Mouse (Mus musculus) hindbrain, embryonic 15.5 days (tissue): ENCODE measurements around the gene Igsf3. TPM values are rescaled to one million over a fixed set of nuclear protein-coding genes. Genes with fewer than 3 reads are reported as not detected.
"Not testable (repeated sequence)": the region's sequence is repeated elsewhere in the genome, so short reads cannot be mapped to it uniquely, and the experiment has no call there.

ENCODE experiments used
- ATAC-seq: fragments of 200-750 bp; cut with Nextera tagmentation; 2 replicates; pipeline ENCODE4 v1.8.0; 2017; ENCODE audit warnings: low read depth, moderate number of reproducible peaks, moderate TSS enrichment; ENCODE audit not compliant: low FRiP score
- H3K27ac ChIP-seq: fragments of 300-500 bp; sonication (generic); replicated peaks from 2 replicates; pipeline ENCODE4 v1.5.1; 2015; ENCODE audit warnings: mild to moderate bottlenecking, inconsistent platforms
- H3K27me3 ChIP-seq: fragments of 300-500 bp; sonication (generic); 2 replicates; pipeline ENCODE4 v1.6.1; 2015; ENCODE audit warnings: control low read depth, inconsistent platforms
- H3K36me3 ChIP-seq: fragments of 300-500 bp; sonication (generic); 2 replicates; pipeline ENCODE4 v1.6.1; 2015; ENCODE audit warnings: control low read depth, inconsistent platforms
- H3K4me1 ChIP-seq: fragments of 300-500 bp; sonication (generic); replicated peaks from 2 replicates; pipeline ENCODE4 v1.6.1; 2015; ENCODE audit warnings: control low read depth, inconsistent platforms
- H3K4me2 ChIP-seq: fragments of 300-500 bp; sonication (generic); 2 replicates; pipeline ENCODE4 v1.6.1; 2015; ENCODE audit warnings: moderate library complexity, mild to moderate bottlenecking, inconsistent platforms
- H3K4me3 ChIP-seq: fragments of 300-500 bp; sonication (generic); 2 replicates; pipeline ENCODE4 v1.5.1; 2015; ENCODE audit warnings: mild to moderate bottlenecking, inconsistent platforms
- H3K9ac ChIP-seq: fragments of 300-500 bp; sonication (generic); 2 replicates; pipeline ENCODE4 v1.6.1; 2015; ENCODE audit warnings: inconsistent platforms
- H3K9me3 ChIP-seq: fragments of 300-500 bp; sonication (generic); 2 replicates; pipeline ENCODE4 v1.6.1; 2016; ENCODE audit warnings: control low read depth, inconsistent platforms
- WGBS: fragments of 180-500 bp; shearing (Covaris S2); methylation state at CpG from one replicate; pipeline ENCODE4 v1.1.7; 2015; 5-methylcytosine and 5-hydroxymethylcytosine counted together
- polyA plus RNA-seq: library from polyadenylated mRNA; unstranded; fragments of >200 nt; fragmentation: Nextera tagmentation; extraction: Ambion mirVana; gene quantifications from 2 replicates; pipeline ENCODE4 v1.2.1, GENCODE M21; 2015

Gene Igsf3
- polyA plus RNA-seq, 1 experiment from 2014 or later: 90.6 TPM

GRCm38 (mm10) chr3:101410202-101410601 lies 33.3 kb downstream of the Igsf3 start:
- H3K9me3 ChIP-seq: no peaks in the 10 kb centered on the region
- H3K4me3 ChIP-seq: no peak overlapping the region
- 19% methylated on average over 2 of the region's 2 CpGs for WGBS
- no peak overlapping the region for H3K9ac ChIP-seq
- H3K27me3 ChIP-seq: no peaks in the 10 kb centered on the region
- H3K27ac ChIP-seq: peak overlapping the region; percentile 41; the same call in 1 of the 2 replicates
- no peak for ATAC-seq
- H3K4me1 ChIP-seq: peaks cover 46% of the 10 kb centered on the region
- H3K4me2 ChIP-seq: no peak overlapping the region
- no peaks in the 10 kb centered on the region for H3K36me3 ChIP-seq

GRCm38 (mm10) chr3:101410745-101411144 lies 33.9 kb downstream of the Igsf3 start:
- Histone ChIP-seq H3K27me3 (no peaks in the 10 kb centered on the region), H3K9ac (no peak overlapping the region), H3K4me1 (peaks cover 43% of the 10 kb centered on the region), H3K4me2 (no peak overlapping the region), H3K27ac (no peak overlapping the region), H3K4me3 (no peak overlapping the region), H3K36me3 (no peaks in the 10 kb centered on the region), H3K9me3 (no peaks in the 10 kb centered on the region)
- 48% methylated on average over 3 of the region's 3 CpGs for WGBS
- ATAC-seq: no peak

- Histone ChIP-seq H3K36me3 (no peaks in the 10 kb centered on the region), H3K4me2 (no peak overlapping the region), H3K27me3 (no peaks in the 10 kb centered on the region), H3K9ac (no peak overlapping the region), H3K9me3 (no peaks in the 10 kb centered on the region), H3K4me3 (no peak overlapping the region), H3K27ac (no peak overlapping the region), H3K4me1 (peaks cover 39% of the 10 kb centered on the region)
- no peak for ATAC-seq
- WGBS: 88% methylated on average over 3 of the region's 3 CpGs
Observed at GRCm38 (mm10) chr3:101411626-101412025, 34.7 kb downstream of the Igsf3 start.

GRCm38 (mm10) chr3:101412115-101412514 lies 35.2 kb downstream of the Igsf3 start:
- peaks cover 39% of the 10 kb centered on the region for H3K4me1 ChIP-seq
- no peak for ATAC-seq
- H3K36me3 ChIP-seq: no peaks in the 10 kb centered on the region
- H3K27me3 ChIP-seq: no peaks in the 10 kb centered on the region
- no peak overlapping the region for H3K9ac ChIP-seq
- H3K4me2 ChIP-seq: no peak overlapping the region
- no peak overlapping the region for H3K27ac ChIP-seq
- H3K4me3 ChIP-seq: no peak overlapping the region
- no peaks in the 10 kb centered on the region for H3K9me3 ChIP-seq
- 75% methylated on average over 6 of the region's 6 CpGs for WGBS

- 94% methylated on average over 5 of the region's 5 CpGs for whole genome bisulfite sequencing
- not testable (repeated sequence) for H3K4me2 ChIP-seq, H3K9me3 ChIP-seq, ATAC-seq, H3K4me3 ChIP-seq, H3K36me3 ChIP-seq, H3K9ac ChIP-seq, H3K27ac ChIP-seq, H3K27me3 ChIP-seq
- peaks cover 34% of the 10 kb centered on the region for H3K4me1 ChIP-seq
Observed at GRCm38 (mm10) chr3:101413013-101413412, 36.1 kb downstream of the Igsf3 start.

GRCm38 (mm10) chr3:101418740-101419652 lies 42.1 kb downstream of the Igsf3 start:
- Histone ChIP-seq H3K27ac (no peak overlapping the region), H3K36me3 (no peaks in the 10 kb centered on the region), H3K4me3 (no peak overlapping the region), H3K9ac (no peak overlapping the region), H3K9me3 (no peaks in the 10 kb centered on the region), H3K27me3 (no peaks in the 10 kb centered on the region), H3K4me2 (no peak overlapping the region), H3K4me1 (peaks cover 21% of the 10 kb centered on the region)
- ATAC-seq: peak; percentile 38; the same call in 1 of the 2 replicates
- 80% methylated on average over 18 of the region's 18 CpGs for WGBS

GRCm38 (mm10) chr3:101419653-101419994 lies 42.7 kb downstream of the Igsf3 start:
- no peak for ATAC-seq

GRCm38 (mm10) chr3:101423188-101423587 lies 46.3 kb downstream of the Igsf3 start:
- 60% methylated on average over 4 of the region's 4 CpGs for WGBS
- Histone ChIP-seq H3K27ac (no peak overlapping the region), H3K36me3 (peaks cover 15% of the 10 kb centered on the region; the same call in 1 of the 2 replicates), H3K9ac (no peak overlapping the region), H3K4me3 (no peak overlapping the region), H3K4me1 (peaks cover 26% of the 10 kb centered on the region), H3K9me3 (no peaks in the 10 kb centered on the region), H3K27me3 (no peaks in the 10 kb centered on the region), H3K4me2 (no peak overlapping the region)
- ATAC-seq: no peak

More at GRCm38 (mm10) chr3:101419653-101419994, 42.7 kb downstream of the Igsf3 start:
- 85% methylated on average over 10 of the region's 10 CpGs for WGBS
- Histone ChIP-seq H3K9me3 (no peaks in the 10 kb centered on the region), H3K36me3 (no peaks in the 10 kb centered on the region), H3K4me1 (peaks cover 28% of the 10 kb centered on the region), H3K27me3 (no peaks in the 10 kb centered on the region), H3K4me2 (no peak overlapping the region), H3K9ac (no peak overlapping the region), H3K4me3 (no peak overlapping the region), H3K27ac (no peak overlapping the region)

GRCm38 (mm10) chr3:101424295-101424885 lies 47.5 kb downstream of the Igsf3 start:
- Histone ChIP-seq H3K27me3 (no peaks in the 10 kb centered on the region), H3K9me3 (no peaks in the 10 kb centered on the region), H3K27ac (no peak overlapping the region), H3K4me3 (no peak overlapping the region), H3K36me3 (peaks cover 15% of the 10 kb centered on the region; the same call in 1 of the 2 replicates), H3K4me2 (no peak overlapping the region), H3K9ac (no peak overlapping the region), H3K4me1 (peaks cover 20% of the 10 kb centered on the region)
- ATAC-seq: no peak
- 76% methylated on average over 10 of the region's 10 CpGs for WGBS

- WGBS: 87% methylated on average over 8 of the region's 8 CpGs
- H3K9ac ChIP-seq: no peak overlapping the region
- H3K4me3 ChIP-seq: no peak overlapping the region
- H3K27ac ChIP-seq: no peak overlapping the region
- no peaks in the 10 kb centered on the region for H3K9me3 ChIP-seq
- no peak overlapping the region for H3K4me2 ChIP-seq
- H3K4me1 ChIP-seq: 0 out of 2 replicates have a peak, but pooled peaks cover 4% of the 10 kb centered on the region
- ATAC-seq: no peak
- no peaks in the 10 kb centered on the region for H3K27me3 ChIP-seq
- H3K36me3 ChIP-seq: peaks cover 23% of the 10 kb centered on the region; the same call in 1 of the 2 replicates
Observed at GRCm38 (mm10) chr3:101429982-101430754, 53.3 kb downstream of the Igsf3 start.

GRCm38 (mm10) chr3:101430755-101431115 lies 53.9 kb downstream of the Igsf3 start:
- Histone ChIP-seq H3K4me3 (no peak overlapping the region), H3K27me3 (no peaks in the 10 kb centered on the region), H3K9me3 (no peaks in the 10 kb centered on the region), H3K27ac (no peak overlapping the region), H3K36me3 (peaks cover 26% of the 10 kb centered on the region; the same call in 1 of the 2 replicates), H3K4me2 (no peak overlapping the region), H3K4me1 (0 out of 2 replicates have a peak, but pooled peaks cover 4% of the 10 kb centered on the region), H3K9ac (no peak overlapping the region)
- 83% methylated on average over 2 of the region's 2 CpGs for WGBS
- ATAC-seq: no peak

GRCm38 (mm10) chr3:101435672-101436071 lies 58.8 kb downstream of the Igsf3 start:
- H3K9me3 ChIP-seq: no peaks in the 10 kb centered on the region
- no peak overlapping the region for H3K27ac ChIP-seq
- H3K36me3 ChIP-seq: peaks cover 17% of the 10 kb centered on the region
- H3K4me3 ChIP-seq: no peak overlapping the region
- no peak overlapping the region for H3K4me2 ChIP-seq
- 89% methylated on average over 8 of the region's 8 CpGs for WGBS
- no peak for ATAC-seq
- H3K27me3 ChIP-seq: no peaks in the 10 kb centered on the region
- no peak overlapping the region for H3K9ac ChIP-seq
- 0 out of 2 replicates have a peak, but pooled peaks cover 4% of the 10 kb centered on the region for H3K4me1 ChIP-seq
